Mouse (Mus musculus): ENCODE measurements around the gene Ing2.
A peak's percentile ranks its signal among the peaks of the same experiment; 100 is the strongest.

Ing2 gene

GRCm38 (mm10) chr8:47674140-47674776 lies 1.1 kb downstream of the Ing2 start:
- no peak for DNase-seq

GRCm38 (mm10) chr8:47673317-47674139 lies 1.8 kb downstream of the Ing2 start:
- peak; percentile 83 for DNase-seq

GRCm38 (mm10) chr8:47664231-47664785 lies 11.0 kb downstream of the Ing2 start:
- no peak for DNase-seq

GRCm38 (mm10) chr8:47663201-47663600 lies 12.2 kb downstream of the Ing2 start:
- no peak for DNase-seq

GRCm38 (mm10) chr8:47662716-47663115 lies 12.6 kb downstream of the Ing2 start:
- no peak for DNase-seq

- DNase-seq: no peak
Measured at GRCm38 (mm10) chr8:47660394-47660793, 15.0 kb downstream of the Ing2 start.

- no peak for DNase-seq
Measured at GRCm38 (mm10) chr8:47659463-47659862, 15.9 kb downstream of the Ing2 start.

GRCm38 (mm10) chr8:47654406-47654805 lies 20.9 kb downstream of the Ing2 start:
- no peak for DNase-seq

- no peak for DNase-seq
Measured at GRCm38 (mm10) chr8:47652737-47653076, 22.6 kb downstream of the Ing2 start.

GRCm38 (mm10) chr8:47651913-47652736 lies 23.2 kb downstream of the Ing2 start:
- DNase-seq: no peak

GRCm38 (mm10) chr8:47650853-47651252 lies 24.5 kb downstream of the Ing2 start:
- DNase-seq: no peak

GRCm38 (mm10) chr8:47649551-47649950 lies 25.8 kb downstream of the Ing2 start:
- no peak for DNase-seq

- no peak for DNase-seq
Measured at GRCm38 (mm10) chr8:47642514-47643064, 32.8 kb downstream of the Ing2 start.

- DNase-seq: no peak
Measured at GRCm38 (mm10) chr8:47637152-47637551, 38.2 kb downstream of the Ing2 start.

- no peak for DNase-seq
Measured at GRCm38 (mm10) chr8:47636032-47636431, 39.3 kb downstream of the Ing2 start.

GRCm38 (mm10) chr8:47634791-47635341 lies 40.5 kb downstream of the Ing2 start:
- no peak for DNase-seq

GRCm38 (mm10) chr8:47621144-47621543 lies 54.2 kb downstream of the Ing2 start:
- DNase-seq: no peak

All from layer of hippocampus, adult 9-11 months (tissue).